Mouse (Mus musculus): ENCODE measurements around the gene Mpig6b.

Mpig6b gene

DNA sequence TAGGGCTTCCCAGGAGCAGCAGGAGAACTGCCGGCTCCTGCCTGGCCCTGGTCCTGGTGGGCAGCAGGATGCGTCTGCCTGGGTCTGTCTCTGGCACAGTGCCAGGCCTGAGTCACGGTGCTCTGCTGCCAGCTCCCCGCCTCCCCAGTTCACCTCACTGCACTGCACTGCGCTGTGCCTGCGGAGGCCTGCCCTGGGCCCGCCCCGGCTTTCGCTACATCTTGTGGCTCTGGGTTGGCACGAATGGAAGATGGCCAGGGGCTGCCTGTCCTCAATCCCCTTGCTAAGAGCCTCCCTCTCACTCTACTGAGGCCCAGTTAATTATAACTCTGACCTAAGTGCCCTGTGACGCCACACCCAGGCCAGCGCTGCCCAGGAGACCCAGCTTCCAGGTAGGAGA lies 49.6 kb downstream of the Mpig6b start, which contains the start of gene Vwa7:
Vwa7 (plus strand) TSS at position 204 of the 400 bp plus-strand sequence.
- DNase-seq = no peak

- DNase-seq = no peak
Observed at GRCm38 (mm10) chr17:35015296-35015695, 50.7 kb downstream of the Mpig6b start.

DNA sequence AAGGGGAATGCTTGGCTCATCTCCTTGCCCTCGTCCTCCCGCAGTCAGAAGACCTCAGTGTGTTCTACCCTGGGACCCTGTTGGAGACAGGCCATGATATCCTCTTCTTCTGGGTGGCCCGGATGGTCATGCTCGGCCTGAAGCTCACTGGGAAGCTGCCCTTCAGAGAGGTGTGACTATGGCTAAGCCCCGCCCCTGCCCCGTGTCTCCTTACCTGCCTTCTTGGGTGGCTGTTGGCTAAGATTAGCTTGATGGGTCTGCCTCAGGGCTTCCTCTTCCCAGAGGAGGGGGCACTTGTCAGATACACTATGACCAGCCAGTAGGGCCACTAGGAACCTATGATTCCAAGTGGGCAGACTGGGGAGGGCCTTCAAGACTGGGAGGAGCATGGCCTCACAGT lies 52.8 kb downstream of the Mpig6b start:
- DNase-seq = no peak
